Mouse (Mus musculus) lung, adult 2 months (tissue): ENCODE results near the gene Btbd7.

ENCODE experiments used
- CTCF ChIP-seq: fragments of 200-500 bp; IDR thresholded peaks from 2 replicates; pipeline ENCODE4 v1.5.1; 2011; ENCODE audit warnings: mild to moderate bottlenecking, low read length, control low read depth; ENCODE audit not compliant: insufficient read depth
- POLR2A ChIP-seq: fragments of 200-500 bp; IDR thresholded peaks from 2 replicates; pipeline ENCODE4 v1.6.1; 2011; ENCODE audit warnings: low read depth, mild to moderate bottlenecking, control low read depth, low read length, borderline replicate concordance; ENCODE audit errors: extremely low read depth

DNA sequence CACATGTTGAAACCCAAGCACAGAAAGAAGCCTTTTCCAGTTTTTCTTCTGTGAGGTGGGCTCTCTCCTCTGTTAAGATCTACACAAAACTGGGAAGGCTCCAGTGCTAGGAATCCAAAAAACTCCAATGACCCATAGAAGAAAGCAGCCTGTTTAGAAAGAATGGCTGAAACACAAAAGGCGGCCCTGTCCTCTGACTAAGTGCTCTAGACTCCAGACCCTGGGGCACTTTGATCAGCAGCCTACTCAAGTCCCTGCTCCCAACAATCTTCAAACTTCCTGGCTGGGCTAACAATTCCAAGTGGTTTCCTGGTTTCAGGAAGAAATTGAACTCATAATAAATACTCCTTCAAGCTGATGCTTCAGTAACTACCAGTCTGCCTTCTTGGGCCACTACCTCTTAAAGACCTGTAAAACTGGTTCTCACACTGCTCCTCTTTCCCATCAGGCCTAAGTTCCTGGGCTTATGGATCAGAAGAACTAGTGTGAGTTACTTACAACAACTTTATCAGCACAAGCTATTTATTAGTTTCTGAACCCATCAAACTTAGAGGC lies 45.4 kb downstream of the Btbd7 start:
- no peak for TF ChIP-seq CTCF
- no peak for TF ChIP-seq POLR2A
